Mouse (Mus musculus) megakaryocyte progenitor cell, adult 5-6 weeks (primary cell): ENCODE results near the gene Ica1. TPM values are rescaled to one million over a fixed set of nuclear protein-coding genes. Genes with fewer than 3 reads are reported as not detected.

Experiments
- ATAC-seq: replicated peaks from 2 replicates; pipeline ENCODE4 v1.8.0; 2016; ENCODE audit warnings: mild to moderate bottlenecking, moderate TSS enrichment, inconsistent platforms; ENCODE audit not compliant: poor library complexity
- total RNA-seq, 2 experiments: library from RNA; stranded (forward) in 1 of 2; stranded (reverse) in 1 of 2; fragments of 157-497, 149-512 nt in 1 of 2; fragments of 200-1000 nt in 1 of 2; gene quantifications; 2 replicates each; pipeline versions ENCODE4 v1.2.3 to v1.2.4; 2015 to 2017

Gene Ica1
- total RNA-seq, 2 experiments from 2014 or later: 25.9 to 35.6 TPM

GRCm38 (mm10) chr6:8691199-8691975, 86.9 kb downstream of the Ica1 start:
- peak; percentile 86 for ATAC-seq

- ATAC-seq: no peak
Measured at GRCm38 (mm10) chr6:8690441-8690840, 87.8 kb downstream of the Ica1 start.

- peak; percentile 67 for ATAC-seq
Measured at GRCm38 (mm10) chr6:8686678-8687580, 91.4 kb downstream of the Ica1 start.

GRCm38 (mm10) chr6:8683379-8683778, 94.9 kb downstream of the Ica1 start:
- ATAC-seq: no peak

- ATAC-seq: no peak
Measured at GRCm38 (mm10) chr6:8680931-8681330, 97.4 kb downstream of the Ica1 start.

GRCm38 (mm10) chr6:8673013-8673412, 105.3 kb downstream of the Ica1 start:
- no peak for ATAC-seq

- no peak for ATAC-seq
Measured at GRCm38 (mm10) chr6:8669343-8669742, 108.9 kb downstream of the Ica1 start.

GRCm38 (mm10) chr6:8668013-8668811, 110.1 kb downstream of the Ica1 start:
- ATAC-seq: no peak

GRCm38 (mm10) chr6:8665786-8666185, 112.5 kb downstream of the Ica1 start:
- no peak for ATAC-seq

GRCm38 (mm10) chr6:8664956-8665355, 113.3 kb downstream of the Ica1 start:
- no peak for ATAC-seq

GRCm38 (mm10) chr6:8663092-8663740, 115.1 kb downstream of the Ica1 start:
- no peak for ATAC-seq

- no peak for ATAC-seq
Measured at GRCm38 (mm10) chr6:8661404-8661803, 116.9 kb downstream of the Ica1 start.

- no peak for ATAC-seq
Measured at GRCm38 (mm10) chr6:8660076-8660475, 118.2 kb downstream of the Ica1 start.

GRCm38 (mm10) chr6:8659194-8659959, 118.9 kb downstream of the Ica1 start:
- no peak for ATAC-seq

GRCm38 (mm10) chr6:8658431-8658830, 119.9 kb downstream of the Ica1 start:
- no peak for ATAC-seq

- no peak for ATAC-seq
Measured at GRCm38 (mm10) chr6:8657459-8657858, 120.8 kb downstream of the Ica1 start.

- ATAC-seq: peak; percentile 57
Measured at GRCm38 (mm10) chr6:8655454-8655853, 122.8 kb downstream of the Ica1 start.

GRCm38 (mm10) chr6:8650413-8650812, 127.9 kb downstream of the Ica1 start:
- ATAC-seq: no peak

- ATAC-seq: no peak
Measured at GRCm38 (mm10) chr6:8649295-8649865, 128.9 kb downstream of the Ica1 start.
